Mouse (Mus musculus): ENCODE data around the gene Pakap. TPM values are rescaled to one million over a fixed set of nuclear protein-coding genes. Genes with fewer than 3 reads are reported as not detected.

Pakap gene
- polyA plus RNA-seq, 1 experiment from 2014 or later: 30.1 TPM

GRCm38 (mm10) chr4:57940631-57941030 is 372.7 kb downstream of the Pakap start:
- H3K4me2 ChIP-seq (replicated peaks; ENCODE audit: low read depth, low read length): no peak overlapping the region
- H3K27me3 ChIP-seq (ENCODE audit: control insufficient read depth, insufficient read depth, low read length): no peaks in the 10 kb centered on the region
- no peak overlapping the region for H3K27ac ChIP-seq (ENCODE audit: low read length)
- H3K36me3 ChIP-seq (ENCODE audit: control insufficient read depth, insufficient read depth, low read length): peaks cover 18% of the 10 kb centered on the region; the same call in 1 of the 2 replicates
- WGBS: 72% methylated on average over 4 of the region's 4 CpGs
- H3K9ac ChIP-seq (replicated peaks; ENCODE audit: low read depth, low read length): no peak overlapping the region
- ATAC-seq (ENCODE audit: insufficient number of reproducible peaks, insufficient read depth, low FRiP score, low read depth): no peak
- no peak overlapping the region for H3K4me3 ChIP-seq (ENCODE audit: low read depth, low read length)
- H3K9me3 ChIP-seq (ENCODE audit: control insufficient read depth, low read depth, low read length): no peaks in the 10 kb centered on the region
- no peaks in the 10 kb centered on the region for H3K4me1 ChIP-seq (ENCODE audit: control insufficient read depth, insufficient read depth, low read length)

- no peak overlapping the region for H3K4me3 ChIP-seq (ENCODE audit: low read depth, low read length)
- no peak overlapping the region for H3K9ac ChIP-seq (replicated peaks; ENCODE audit: low read depth, low read length)
- ATAC-seq (ENCODE audit: insufficient number of reproducible peaks, insufficient read depth, low FRiP score, low read depth): no peak
- H3K27ac ChIP-seq (ENCODE audit: low read length): no peak overlapping the region
- H3K36me3 ChIP-seq (ENCODE audit: control insufficient read depth, insufficient read depth, low read length): peaks cover 24% of the 10 kb centered on the region
- H3K27me3 ChIP-seq (ENCODE audit: control insufficient read depth, insufficient read depth, low read length): no peaks in the 10 kb centered on the region
- no peaks in the 10 kb centered on the region for H3K9me3 ChIP-seq (ENCODE audit: control insufficient read depth, low read depth, low read length)
- H3K4me2 ChIP-seq (replicated peaks; ENCODE audit: low read depth, low read length): no peak overlapping the region
- H3K4me1 ChIP-seq (ENCODE audit: control insufficient read depth, insufficient read depth, low read length): 0 out of 2 replicates have a peak, but pooled peaks cover 3% of the 10 kb centered on the region
- 89% methylated on average over 2 of the region's 2 CpGs for WGBS
Observed at GRCm38 (mm10) chr4:57942892-57943291, 374.9 kb downstream of the Pakap start.

Other genes starting within 250 kb of the Pakap start
- gene Palm2, start 133.9 kb upstream of the Pakap start, polyA plus RNA-seq (2014; fragmentation: Nextera tagmentation; extraction: Ambion mirVana): 5.9 and 7.0 TPM in 2 replicates
- 28.7 and 31.3 TPM in 2 replicates for gene Akap2, start 149.5 kb downstream of the Pakap start, polyA plus RNA-seq (2014; fragmentation: Nextera tagmentation; extraction: Ambion mirVana)